Mouse (Mus musculus) liver, adult 2 months (tissue): Measurements from ENCODE around the gene Olfr1323. TPM values are rescaled to one million over a fixed set of nuclear protein-coding genes. Genes with fewer than 3 reads are reported as not detected.

ENCODE experiments used
- DNase-seq: peaks from one replicate; pipeline ENCODE4 v3.0.0-alpha.2; 2011; ENCODE audit warnings: low read depth, low spot score; ENCODE audit errors: extremely low read depth
- H3K27ac ChIP-seq: fragments of 200-500 bp; replicated peaks from 2 replicates; pipeline ENCODE4 v1.5.1; 2012; ENCODE audit warnings: low read depth, mild to moderate bottlenecking, control low read depth, inconsistent platforms, low read length; ENCODE audit not compliant: insufficient read depth
- H3K27me3 ChIP-seq: fragments of 200-500 bp; 2 replicates; pipeline ENCODE4 v1.6.1; 2012; ENCODE audit warnings: mild to moderate bottlenecking, moderate library complexity, low read length, inconsistent platforms; ENCODE audit not compliant: control insufficient read depth, insufficient read depth
- H3K36me3 ChIP-seq: fragments of 200-500 bp; 2 replicates; pipeline ENCODE4 v1.6.1; 2012; ENCODE audit warnings: low read length, inconsistent platforms; ENCODE audit not compliant: control insufficient read depth, insufficient read depth
- H3K4me1 ChIP-seq: fragments of 200-500 bp; 2 replicates; pipeline ENCODE4 v1.6.1; 2011; ENCODE audit warnings: low read length; ENCODE audit not compliant: control insufficient read depth, insufficient read depth
- H3K4me3 ChIP-seq: fragments of 200-500 bp; 2 replicates; pipeline ENCODE4 v1.5.1; 2011; ENCODE audit warnings: low read depth, mild to moderate bottlenecking, control low read depth, low read length, moderate library complexity; ENCODE audit not compliant: insufficient read depth
- H3K79me2 ChIP-seq: fragments of 200-500 bp; 2 replicates; pipeline ENCODE4 v1.6.1; 2012; ENCODE audit warnings: inconsistent platforms, mild to moderate bottlenecking, low read length, moderate library complexity; ENCODE audit not compliant: control insufficient read depth, insufficient read depth
- H3K9ac ChIP-seq: fragments of 200-500 bp; 2 replicates; pipeline ENCODE4 v1.6.1; 2012; ENCODE audit warnings: low read depth, mild to moderate bottlenecking, control low read depth, inconsistent platforms, low read length
- CTCF ChIP-seq: fragments of 200-500 bp; IDR thresholded peaks from 2 replicates; pipeline ENCODE4 v1.5.1; 2011; ENCODE audit warnings: low read depth, low read length, control low read depth
- POLR2A ChIP-seq: fragments of 200-500 bp; IDR thresholded peaks from 2 replicates; pipeline ENCODE4 v1.6.1; 2011; ENCODE audit warnings: low read length, control low read depth; ENCODE audit not compliant: insufficient read depth; ENCODE audit errors: extremely low read depth
- WGBS: fragments of 180-500 bp; shearing (Covaris S2); methylation state at CpG from one replicate; pipeline ENCODE4 v1.1.7; 2018; 5-methylcytosine and 5-hydroxymethylcytosine counted together
- polyA plus RNA-seq: library from polyadenylated mRNA; depleted of rRNA; stranded (reverse); fragments of >200 nt; gene quantifications from 2 replicates; pipeline ENCODE4 v1.2.3, GENCODE M21; 2012; rRNA removed
- total RNA-seq: library from RNA; depleted of rRNA; stranded (reverse); fragments of >200 nt; gene quantifications from 2 replicates; pipeline ENCODE4 v1.2.3, GENCODE M21; 2014; rRNA removed

The Olfr1323 gene
- total RNA-seq (not detected in 2 replicates), polyA plus RNA-seq (not detected in 2 replicates)

DNA sequence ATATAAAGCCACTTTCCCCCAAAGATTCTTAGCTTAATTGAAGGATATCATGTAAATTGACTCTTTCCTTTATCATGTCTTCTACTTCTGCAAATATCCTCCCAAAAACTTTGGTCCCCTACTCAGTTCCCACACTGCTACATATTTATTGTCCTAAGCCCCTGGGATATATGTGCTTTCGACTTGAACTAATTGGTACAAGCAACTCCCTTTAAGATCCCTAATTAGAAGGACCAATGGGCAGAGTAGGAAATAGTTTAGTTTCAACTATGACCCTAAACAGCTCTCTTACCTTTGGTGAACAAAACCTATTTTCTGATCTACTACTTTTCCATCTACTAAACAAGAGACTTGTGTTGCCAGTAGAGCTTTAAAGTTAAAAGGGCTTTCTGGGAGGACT, at the start of gene Olfr1323:
Gene Olfr1323 (minus strand): TSS at position 101 of the 400 bp plus-strand sequence.
- no peak within 1 kb of the TSS for H3K9ac ChIP-seq
- H3K4me3 ChIP-seq: no peak within 1 kb of the TSS
- WGBS: 73% methylated on average over 1 of the region's 1 CpGs
- DNase-seq: no peak
- H3K27me3 ChIP-seq: no peaks in the 10 kb centered on the region
- H3K79me2 ChIP-seq: no peaks in the 10 kb centered on the region
- no peaks in the 10 kb centered on the region for H3K4me1 ChIP-seq
- no peaks in the 10 kb centered on the region for H3K36me3 ChIP-seq
- TF ChIP-seq POLR2A (no peak), CTCF (no peak)
- no peak within 1 kb of the TSS for H3K27ac ChIP-seq

DNA sequence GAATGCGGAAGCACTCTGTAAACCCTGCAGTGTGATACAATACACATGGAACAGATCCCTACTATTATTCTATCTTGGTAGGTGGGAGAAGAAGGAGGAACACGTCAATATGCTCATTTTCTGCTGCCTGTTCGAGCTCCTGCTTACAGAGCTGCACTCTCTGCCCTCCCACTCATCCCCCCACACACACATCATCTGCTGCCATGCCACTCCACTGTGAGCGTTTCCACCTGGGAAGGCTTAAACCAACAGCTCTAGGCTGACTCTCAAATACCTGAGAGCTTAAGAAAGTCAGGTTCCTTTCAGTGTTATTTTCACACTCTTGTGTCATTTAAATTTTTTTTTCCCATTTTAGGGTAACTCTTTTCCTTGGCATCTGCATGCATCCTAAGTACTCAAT, 6.9 kb downstream of the Olfr1323 start:
- Histone ChIP-seq H3K4me3 (no peak overlapping the region), H3K79me2 (no peaks in the 10 kb centered on the region), H3K27ac (no peak overlapping the region), H3K9ac (no peak overlapping the region), H3K4me1 (no peaks in the 10 kb centered on the region), H3K36me3 (no peaks in the 10 kb centered on the region), H3K27me3 (no peaks in the 10 kb centered on the region)
- no peak for DNase-seq
- WGBS: 43% methylated on average over 4 of the region's 4 CpGs
- TF ChIP-seq CTCF (no peak), POLR2A (no peak)

Other genes starting within 250 kb of the Olfr1323 start
- gene Igsf1, start 221.6 kb downstream of the Olfr1323 start, total RNA-seq: 0.07 and 0.09 TPM in 2 replicates
- gene Igsf1, start 221.6 kb downstream of the Olfr1323 start, polyA plus RNA-seq: 0.05 and 0.09 TPM in 2 replicates
- not detected in 2 replicates for gene Olfr1322, start 127.9 kb downstream of the Olfr1323 start, total RNA-seq
- gene Olfr1322, start 127.9 kb downstream of the Olfr1323 start, polyA plus RNA-seq: not detected in 2 replicates